ENCODE assay signal across 10 mouse cellular contexts in genomic region chr7:99711166-99711565, GRCm38 (mm10). TPM values are rescaled to one million over a fixed set of nuclear protein-coding genes. Genes with fewer than 3 reads are reported as not detected.
DNase-seq lines count a peak whose midpoint lies in the region; ATAC-seq and TF ChIP-seq lines count a peak whose summit lies in the region.
"Had no signal": no experiment of that assay in that cellular context is flagged by ENCODE, and none has a peak within 500 bp of the region (broad histone marks: within the 10 kb centered on the region; RNA-seq: fewer than 3 reads in every experiment).

Slco2b1 (minus strand) TSS chr7:99711340.

- H3K9ac ChIP-seq in hindbrain, embryonic 12.5 days = no peak within 1 kb of the TSS
- H3K9ac ChIP-seq: limb, embryonic 13.5 days had no signal

- no peak for TF ChIP-seq POLR2A in spleen, adult 2 months (IDR thresholded peaks at IDR 0.05; ENCODE audit: low read depth, low read length)

- H3K27me3 ChIP-seq in spleen, adult 2 months (ENCODE audit: control insufficient read depth, insufficient read depth, low read length) = no peaks in the 10 kb centered on the region
- no peaks in the 10 kb centered on the region for H3K27me3 ChIP-seq in hindbrain, embryonic 12.5 days

- H3K27ac ChIP-seq in spleen, adult 2 months (ENCODE audit: insufficient read depth, low read length) = no peak within 1 kb of the TSS
- peak within 1 kb of the TSS; percentile 66 for H3K27ac ChIP-seq in macrophage
- H3K27ac ChIP-seq in hindbrain, embryonic 12.5 days = no peak within 1 kb of the TSS
- H3K27ac ChIP-seq: limb, embryonic 13.5 days had no signal

- peak; percentile 38 for DNase-seq in heart, postnatal 25 days (ENCODE audit: low spot score)
- no peak for DNase-seq in heart, postnatal 10 days
- DNase-seq in spleen, adult 2 months (ENCODE audit: low read depth in 1 of 2, low spot score in 2 of 2) = no peak
- no peak for DNase-seq in spleen, postnatal 10 days (ENCODE audit: low spot score in 2 of 2)
- DNase-seq in gonadal fat pad, adult 2 months (ENCODE audit: low read depth) = no peak
- DNase-seq in embryo, embryonic 9.5 days (ENCODE audit: extremely low spot score) = no peak
- DNase-seq: cerebellum, adult 11-12 months had no signal

- no peak within 1 kb of the TSS for H3K4me3 ChIP-seq in spleen, adult 2 months (ENCODE audit: extremely low read depth, insufficient read depth, insufficient read length)
- H3K4me3 ChIP-seq in macrophage (ENCODE audit: inconsistent target) = no peak within 1 kb of the TSS
- H3K4me3 ChIP-seq in hindbrain, embryonic 12.5 days = no peak within 1 kb of the TSS
- H3K4me3 ChIP-seq: limb, embryonic 13.5 days had no signal

- H3K36me3 ChIP-seq in spleen, adult 2 months (ENCODE audit: control insufficient read depth, insufficient read depth, low read length) = no peaks in the 10 kb centered on the region
- no peaks in the 10 kb centered on the region for H3K36me3 ChIP-seq in macrophage (ENCODE audit: inconsistent target)
- H3K36me3 ChIP-seq in hindbrain, embryonic 12.5 days = no peaks in the 10 kb centered on the region
- H3K36me3 ChIP-seq: limb, embryonic 13.5 days had no signal

- H3K4me2 ChIP-seq in hindbrain, embryonic 12.5 days (replicated peaks) = no peak within 1 kb of the TSS
- H3K4me2 ChIP-seq: limb, embryonic 13.5 days had no signal

- TF ChIP-seq CTCF in spleen, adult 2 months (IDR thresholded peaks at IDR 0.05; ENCODE audit: extremely low read depth, insufficient read depth, insufficient read length, insufficient replicate concordance) = no peak

- no peaks in the 10 kb centered on the region for H3K79me2 ChIP-seq in macrophage (ENCODE audit: inconsistent target)

- H3K9me3 ChIP-seq in hindbrain, embryonic 12.5 days (replicated peaks) = no peaks in the 10 kb centered on the region
- H3K9me3 ChIP-seq: limb, embryonic 13.5 days had no signal

- H3K4me1 ChIP-seq in spleen, adult 2 months (ENCODE audit: control insufficient read depth, insufficient read depth, insufficient read length) = no peaks in the 10 kb centered on the region
- H3K4me1 ChIP-seq in hindbrain, embryonic 12.5 days = peaks cover 10% of the 10 kb centered on the region

- ATAC-seq in hindbrain, embryonic 12.5 days (ENCODE audit: low FRiP score) = no peak

- intact Hi-C loops in heart, postnatal 25 days (cut with DNase I) = loop anchor here (5.0 kb wide), 1 partner anchor 209 kb away; no protein-coding TSS in a partner anchor
- intact Hi-C loops in heart, postnatal 10 days (cut with DNase I) = loop anchor here (1.0 kb wide), 1 partner anchor 52 kb away; no protein-coding TSS in a partner anchor

- WGBS in spleen, adult 2 months = 47% methylated on average over 8 of the region's 8 CpGs
- WGBS in macrophage (ENCODE audit: missing documents) = 23% methylated on average over 8 of the region's 8 CpGs
- 82% methylated on average over 8 of the region's 8 CpGs for WGBS in hindbrain, embryonic 12.5 days

RNA-seq across cellular contexts. Expression of gene Slco2b1, which starts in this region (rescaled TPM):
- total RNA-seq in heart, postnatal 25 days (2021) = 1 to 10 TPM; 7.2 to 8.1 TPM
- 1 to 10 TPM; 8.0 to 8.7 TPM for total RNA-seq in heart, postnatal 10 days (2021)
- 39.1 and 45.7 TPM in 2 replicates for polyA plus RNA-seq in spleen, adult 2 months (2012; rRNA removed)
- polyA plus RNA-seq in gonadal fat pad, adult 2 months (2012; rRNA removed) = 32.2 and 33.2 TPM in 2 replicates
- 10 to 100 TPM in 3 of 26 experiments, 1 to 10 TPM in 6, under 1 TPM in 7, not detected in 10; 0.19 to 14.7 (median 2.9) TPM for total RNA-seq in macrophage (2018; cell fraction: chromatin; rRNA removed)
- 10 to 100 TPM in 2 of 26 experiments, 1 to 10 TPM in 11, under 1 TPM in 12, not detected in 1; 0.04 to 12.3 (median 4.5) TPM for total RNA-seq in macrophage (2018; cell fraction: cytosol; rRNA removed)
- total RNA-seq in macrophage (2018; cell fraction: nucleus; rRNA removed) = 10 to 100 TPM in 4 of 26 experiments, 1 to 10 TPM in 9, under 1 TPM in 4, not detected in 9; 0.10 to 14.2 (median 6.4) TPM
- polyA plus RNA-seq in macrophage (2018) = 9.7 to 16.8 TPM (median 10.0 TPM) in 3 replicates
- polyA plus RNA-seq in hindbrain, embryonic 12.5 days (2016; fragmentation: Nextera tagmentation; extraction: Ambion mirVana) = 3.2 and 3.8 TPM in 2 replicates
